Mouse (Mus musculus): ENCODE results near the gene Syngr2.
A peak's percentile ranks its signal among the peaks of the same experiment; 100 is the strongest.
"Not testable (repeated sequence)": the region's sequence is repeated elsewhere in the genome, so short reads cannot be mapped to it uniquely, and the experiment has no call there.

Syngr2 gene

DNA sequence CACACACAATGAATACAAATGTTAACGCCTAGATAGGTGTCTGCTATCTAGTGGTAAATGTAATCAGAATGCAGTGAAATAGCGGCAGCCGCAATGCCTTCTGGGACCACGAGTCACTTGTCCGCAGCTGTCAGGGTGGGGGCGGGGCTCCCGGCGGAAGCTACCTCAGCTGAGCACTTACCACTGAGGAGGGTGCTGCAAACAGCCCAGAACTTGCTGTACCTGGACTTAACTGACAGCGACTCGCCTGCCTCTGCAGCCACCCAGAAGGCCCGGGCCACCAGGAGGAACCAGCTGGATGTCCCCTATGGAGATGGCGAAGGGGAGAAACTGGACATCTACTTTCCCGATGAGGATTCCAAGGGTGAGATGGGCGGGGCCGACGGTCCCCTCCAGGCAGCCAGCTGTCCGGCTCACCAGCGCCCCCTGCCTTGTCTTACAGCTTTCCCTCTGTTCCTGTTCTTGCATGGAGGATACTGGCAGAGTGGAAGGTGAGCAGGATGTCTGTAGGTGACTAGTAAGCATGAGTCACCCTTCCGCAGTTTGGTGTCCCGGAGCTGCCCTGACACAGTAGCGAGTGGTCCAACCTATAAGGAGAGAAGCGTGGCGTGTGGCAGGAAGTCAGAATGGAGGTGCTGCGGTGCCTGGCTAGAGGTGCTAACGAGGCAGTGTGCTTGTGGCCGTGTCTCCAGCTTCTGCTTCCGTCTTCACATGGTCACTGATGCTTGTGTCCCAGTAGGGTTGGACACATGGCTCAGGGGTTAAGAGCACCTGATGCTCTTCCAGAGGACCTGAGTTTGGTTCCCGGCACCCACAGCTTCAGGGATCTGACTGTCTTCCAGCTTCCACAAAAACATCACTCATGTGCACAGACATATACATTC, 22.9 kb downstream of the Syngr2 start:
- DNase-seq (ENCODE audit: low read depth, low spot score): peak; percentile 94

DNA sequence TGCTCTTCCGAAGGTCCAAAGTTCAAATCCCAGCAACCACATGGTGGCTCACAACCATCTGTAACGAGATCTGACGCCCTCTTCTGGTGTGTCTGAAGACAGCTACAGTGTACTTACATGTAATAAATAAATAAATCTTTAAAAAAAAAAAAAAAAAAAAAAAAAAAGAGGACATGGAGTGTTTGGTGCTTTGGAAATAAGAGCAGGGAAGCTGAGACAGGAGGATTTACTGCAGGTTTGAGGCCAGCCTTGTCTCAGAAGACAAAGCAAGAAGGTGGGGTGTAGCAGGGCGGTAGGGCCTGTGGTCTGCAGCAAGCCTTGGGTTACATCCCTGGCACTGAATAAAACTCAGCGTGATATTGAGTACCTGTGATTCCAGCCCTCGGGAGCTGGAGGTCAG, 24.0 kb downstream of the Syngr2 start:
- DNase-seq (ENCODE audit: low read depth, low spot score): not testable (repeated sequence)

DNA sequence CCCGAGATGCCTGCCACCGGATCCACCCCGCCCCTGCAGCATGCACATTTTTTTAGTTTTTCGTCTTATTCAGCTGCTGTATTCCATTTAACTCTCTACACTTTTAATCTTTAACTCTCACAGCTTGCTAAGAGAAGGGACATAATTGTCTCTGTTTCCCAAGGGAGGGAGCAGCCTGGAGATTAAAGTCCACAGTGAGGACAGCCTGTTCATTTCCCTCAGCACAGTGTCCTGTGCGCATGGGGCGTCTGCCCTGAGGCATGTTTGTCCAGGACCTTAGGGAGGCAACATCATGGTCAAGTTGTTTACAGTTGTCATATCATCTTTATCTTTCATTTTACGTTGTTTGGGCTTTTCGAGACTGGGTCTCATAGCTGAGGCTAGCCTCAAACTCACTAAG, 24.6 kb downstream of the Syngr2 start:
- no peak for DNase-seq (ENCODE audit: low read depth, low spot score)

DNA sequence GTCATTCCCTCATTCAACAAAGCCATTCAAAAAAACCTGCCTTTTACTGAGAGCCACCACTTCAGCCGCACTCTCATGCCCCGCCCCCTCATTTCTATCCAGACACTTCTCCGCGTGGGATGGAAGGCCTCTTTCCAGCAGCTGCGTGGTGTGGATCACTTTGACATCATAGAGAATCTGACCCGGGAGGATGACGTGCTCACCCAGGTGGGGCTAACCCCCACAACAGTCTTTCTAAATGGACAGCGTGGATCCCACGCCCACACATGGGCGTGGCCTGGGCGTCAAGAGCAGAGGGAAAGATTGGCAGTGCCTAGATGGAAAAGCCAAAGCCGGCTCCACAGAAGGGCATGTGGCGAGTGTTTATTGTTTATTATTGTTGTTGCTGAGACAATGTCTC, 26.8 kb downstream of the Syngr2 start:
- peak; percentile 68 for DNase-seq (ENCODE audit: low read depth, low spot score)

DNA sequence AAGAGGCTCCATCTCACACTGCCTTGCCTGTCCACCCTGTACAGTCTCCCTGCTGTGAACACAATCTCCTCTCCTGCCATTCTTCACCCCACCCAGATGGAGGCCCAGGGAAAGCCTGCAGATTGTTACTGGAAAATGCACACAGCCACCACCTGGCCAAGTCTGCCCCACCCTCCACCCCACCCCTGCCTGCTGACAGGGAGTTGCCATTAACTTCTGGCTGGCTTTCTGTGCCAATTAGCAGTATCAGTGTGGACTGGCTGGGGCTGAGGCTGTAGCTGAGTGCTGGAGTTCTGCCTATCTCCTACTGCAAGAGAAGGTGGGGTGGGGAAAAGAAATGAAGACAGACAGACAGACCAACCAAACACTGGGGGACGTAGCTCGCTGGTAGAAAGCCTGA, 29.1 kb downstream of the Syngr2 start:
- DNase-seq (ENCODE audit: low read depth, low spot score): peak; percentile 65

DNA sequence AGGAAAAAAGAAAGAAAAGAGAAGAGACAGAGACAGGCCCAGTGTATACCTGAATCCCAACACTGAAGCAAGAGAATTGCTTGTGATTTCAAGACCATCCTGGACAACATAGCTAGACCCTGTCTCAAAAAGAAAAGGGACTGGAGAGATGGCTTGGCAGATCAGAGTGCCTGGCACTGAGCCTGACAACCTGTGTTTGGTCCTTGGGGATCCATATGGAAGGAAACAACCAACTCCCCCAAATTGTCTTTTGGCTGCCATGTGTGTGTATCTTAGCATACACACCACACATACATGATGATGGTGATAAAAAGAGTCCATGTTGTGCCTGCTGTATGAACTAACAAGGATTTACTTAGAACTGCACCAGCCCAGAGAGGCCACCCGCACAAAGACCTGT, 29.6 kb downstream of the Syngr2 start:
- DNase-seq (ENCODE audit: low read depth, low spot score): no peak

DNA sequence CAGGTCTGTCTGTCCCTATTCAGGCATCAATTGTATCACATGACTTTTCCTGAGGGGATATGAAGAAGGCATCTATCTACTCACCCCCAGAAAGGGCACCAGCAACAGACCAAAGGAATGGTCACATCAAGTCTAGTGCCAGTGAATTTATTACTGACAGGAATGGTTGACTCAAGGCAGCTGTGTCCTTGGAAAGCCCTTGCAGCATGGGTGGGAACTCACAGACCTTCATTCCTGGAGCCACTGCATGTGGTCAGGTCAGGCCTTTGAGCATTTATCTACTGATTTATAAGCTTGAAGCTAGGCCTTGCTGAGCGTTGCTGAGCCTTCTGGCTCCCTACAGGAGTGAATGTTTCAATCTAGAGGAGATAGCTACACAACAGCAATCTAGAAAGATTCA, 31.4 kb downstream of the Syngr2 start:
- no peak for DNase-seq (ENCODE audit: low read depth, low spot score)

DNA sequence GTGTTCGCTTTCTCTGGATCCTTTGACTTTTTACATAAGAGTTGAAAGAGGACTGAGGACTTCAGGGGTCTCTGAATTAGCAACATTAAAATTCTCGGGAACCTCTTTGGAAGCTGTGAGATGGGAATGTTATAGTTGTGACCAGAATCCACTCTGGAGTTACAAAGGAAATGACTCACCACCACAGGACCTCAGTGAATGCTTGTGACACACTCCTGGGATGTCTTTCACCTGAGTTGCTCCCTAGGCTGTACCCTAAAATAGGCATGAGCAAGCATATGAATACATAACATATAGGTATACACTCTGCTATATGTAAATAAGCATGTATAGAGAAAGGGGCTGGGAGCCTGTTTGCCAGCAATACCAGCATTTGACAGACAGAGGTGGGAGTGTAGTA, 34.0 kb downstream of the Syngr2 start:
- no peak for DNase-seq (ENCODE audit: low read depth, low spot score)

DNA sequence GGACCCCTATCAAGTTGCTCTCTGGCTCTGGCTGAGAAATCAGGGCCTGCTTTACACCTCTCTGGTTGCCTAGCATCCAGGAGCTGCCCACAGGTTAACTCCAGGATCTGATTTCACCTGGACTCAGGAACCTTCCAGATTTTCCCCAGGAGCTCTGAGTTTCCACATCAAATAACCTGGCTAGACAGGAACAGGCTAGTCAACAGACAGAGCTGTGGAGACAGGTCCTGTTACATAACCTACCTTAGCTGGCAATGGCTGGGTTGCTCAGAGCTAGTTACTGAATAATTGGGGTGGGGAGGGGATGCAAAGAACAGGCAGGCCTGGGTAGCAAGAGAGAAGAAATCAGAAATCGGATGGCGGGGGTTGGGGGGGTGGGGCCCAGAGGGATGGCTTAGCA, 35.5 kb downstream of the Syngr2 start:
- DNase-seq (ENCODE audit: low read depth, low spot score): no peak

DNA sequence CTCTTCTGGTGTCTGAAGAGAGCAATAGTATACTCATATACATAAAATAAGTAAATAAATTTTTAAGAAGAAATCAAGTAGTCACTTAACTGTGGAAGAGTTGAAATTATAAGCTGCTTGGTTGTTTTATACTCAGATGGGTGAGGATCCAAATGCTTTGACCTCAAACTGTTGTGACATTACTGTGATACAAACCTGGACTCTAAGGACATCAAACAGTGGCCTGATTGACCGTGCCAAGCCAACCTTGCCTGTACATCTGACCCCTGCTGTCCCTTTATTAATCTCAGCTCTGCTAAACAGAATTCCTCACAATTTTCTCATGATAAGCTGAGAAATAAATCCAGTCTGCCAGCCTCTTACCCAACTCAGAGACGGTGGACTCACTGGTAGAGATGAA, 36.2 kb downstream of the Syngr2 start:
- DNase-seq (ENCODE audit: low read depth, low spot score): no peak

DNA sequence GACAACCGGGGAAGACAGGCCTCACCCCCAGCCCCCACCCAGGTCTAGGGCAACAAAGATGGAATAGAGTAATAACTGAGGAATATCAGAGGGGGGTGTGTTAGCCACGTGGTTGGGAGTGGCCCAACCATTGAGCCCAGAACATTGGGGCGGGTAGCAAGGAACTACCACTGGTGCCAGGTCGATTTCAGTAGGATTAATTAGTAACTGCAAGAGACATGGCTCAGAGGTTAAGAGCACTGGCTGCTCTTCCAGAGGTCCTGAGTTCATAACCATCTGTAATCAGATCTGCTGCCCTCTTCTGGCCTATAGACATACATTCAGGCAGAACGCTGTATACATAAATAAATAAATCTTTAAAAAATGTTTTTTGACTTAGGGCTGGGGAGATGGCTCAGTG, 37.2 kb downstream of the Syngr2 start:
- DNase-seq (ENCODE audit: low read depth, low spot score): no peak

DNA sequence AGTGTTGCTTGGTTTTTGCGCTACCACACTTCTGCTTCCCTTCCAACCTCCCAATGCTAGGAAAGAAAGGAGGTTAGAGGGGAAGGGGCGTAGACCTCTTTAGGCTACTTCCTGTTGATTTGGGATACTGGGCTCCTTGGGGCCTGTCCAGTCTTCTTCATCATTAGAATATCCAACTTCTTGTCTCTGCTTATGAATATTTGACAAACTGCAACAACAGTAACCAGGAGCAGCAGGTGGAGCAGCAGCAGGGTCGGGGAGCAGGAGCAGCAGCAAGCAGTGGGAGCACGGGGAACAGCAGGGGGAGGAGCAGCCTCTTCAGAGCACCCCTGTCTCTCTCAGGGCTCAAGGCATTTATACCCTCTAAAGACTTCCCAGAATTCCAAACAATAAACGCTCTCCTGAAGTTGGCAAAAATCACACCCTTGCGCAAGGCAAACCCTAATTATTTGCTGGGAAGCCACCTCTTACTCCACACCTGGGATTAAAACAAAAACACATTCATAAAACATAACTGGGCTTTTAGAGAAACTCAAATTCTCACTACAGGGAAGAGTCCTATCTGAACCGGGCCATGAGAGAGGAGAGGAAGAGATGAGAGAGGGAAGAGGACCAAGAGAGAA, 38.2 kb downstream of the Syngr2 start:
- no peak for DNase-seq (ENCODE audit: low read depth, low spot score)

DNA sequence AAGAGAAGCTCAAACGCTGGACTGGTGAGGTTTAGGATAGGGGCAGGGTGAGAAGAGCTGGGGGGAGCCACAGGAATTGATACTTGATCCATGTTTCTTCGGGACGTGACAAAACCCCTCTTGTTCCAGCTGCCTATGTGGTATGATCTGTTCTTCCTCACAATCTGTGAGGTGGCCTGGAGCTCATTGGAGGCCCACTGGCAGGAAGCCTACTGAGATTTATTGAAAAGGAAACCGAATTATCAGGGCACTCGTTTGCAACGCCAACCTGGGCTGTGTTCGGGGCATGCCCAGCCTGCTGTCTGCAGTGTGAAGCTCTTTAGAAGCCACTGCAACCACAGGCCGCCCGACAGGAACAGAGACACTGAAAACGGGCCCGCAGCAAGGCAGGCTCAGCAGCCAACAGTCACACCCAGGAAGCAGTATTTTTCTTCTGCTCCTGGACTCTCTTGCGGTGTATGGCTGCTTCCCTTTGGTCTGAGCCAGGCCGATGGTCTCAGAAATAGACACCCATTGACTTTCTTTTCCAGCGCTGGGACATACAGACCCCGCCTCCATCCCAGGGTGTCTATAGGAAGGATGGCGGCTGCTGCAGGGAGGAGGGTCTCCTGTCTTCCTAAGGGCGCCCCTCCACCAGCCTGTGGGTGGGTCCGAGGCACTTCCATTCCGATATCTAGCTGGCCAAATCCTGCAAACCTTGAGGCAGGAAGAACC, 39.0 kb downstream of the Syngr2 start:
- no peak for DNase-seq (ENCODE audit: low read depth, low spot score)

DNA sequence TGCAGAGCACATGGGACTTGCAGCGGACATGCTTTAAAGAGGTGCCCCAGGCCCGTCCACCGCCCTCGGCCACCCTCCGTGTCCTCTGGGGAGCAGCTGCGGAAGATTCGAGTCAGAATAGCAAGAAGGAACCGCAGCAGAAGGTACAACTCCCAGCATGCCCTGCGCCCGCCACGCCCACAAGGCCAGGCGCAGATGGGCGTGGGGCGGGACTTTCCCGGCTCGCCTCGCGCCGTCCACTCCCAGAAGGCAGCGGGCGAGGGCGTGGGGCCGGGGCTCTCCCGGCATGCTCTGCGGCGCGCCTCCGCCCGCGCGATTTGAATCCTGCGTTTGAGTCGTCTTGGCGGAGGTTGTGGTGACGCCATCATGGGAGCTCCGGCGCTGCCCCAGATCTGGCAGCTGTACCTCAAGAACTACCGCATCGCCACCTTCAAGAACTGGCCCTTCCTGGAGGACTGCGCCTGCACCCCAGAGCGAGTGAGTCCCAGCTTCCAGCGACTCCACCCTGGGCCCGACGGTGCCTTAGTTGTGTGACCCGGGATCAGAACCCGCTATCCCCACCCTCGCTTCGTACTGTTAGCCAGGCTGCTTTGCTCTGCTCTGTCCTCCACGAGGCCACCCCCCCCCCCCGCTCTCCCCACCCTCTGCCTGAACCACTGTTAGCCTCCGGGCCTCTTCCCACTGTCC, 39.7 kb downstream of the Syngr2 start, which contains the start of gene Birc5:
Gene Birc5, plus strand, starts transcription at position 267 of the 687 bp plus-strand sequence.
- peak; percentile 94 for DNase-seq (ENCODE audit: low read depth, low spot score)

DNA sequence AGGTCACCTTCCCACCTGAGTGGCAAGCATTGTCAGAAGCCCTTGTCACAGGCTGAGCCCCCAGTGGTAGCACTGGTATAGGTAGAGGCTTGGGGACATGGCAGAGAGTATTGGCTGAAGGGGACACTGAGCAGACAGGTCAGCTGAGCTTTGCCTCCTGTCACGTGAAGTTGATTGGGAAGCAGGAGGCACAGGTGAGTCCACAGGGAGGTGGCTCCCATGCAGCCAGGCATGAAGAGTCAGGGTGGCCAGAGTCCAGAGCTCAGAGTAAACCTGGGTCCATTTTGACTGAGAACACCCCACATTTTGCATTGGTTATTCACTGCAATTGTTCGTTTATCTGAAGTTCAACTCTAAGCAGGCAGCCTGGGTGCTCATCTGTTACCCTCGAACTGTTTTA, 43.4 kb downstream of the Syngr2 start:
- no peak for DNase-seq (ENCODE audit: low read depth, low spot score)

DNA sequence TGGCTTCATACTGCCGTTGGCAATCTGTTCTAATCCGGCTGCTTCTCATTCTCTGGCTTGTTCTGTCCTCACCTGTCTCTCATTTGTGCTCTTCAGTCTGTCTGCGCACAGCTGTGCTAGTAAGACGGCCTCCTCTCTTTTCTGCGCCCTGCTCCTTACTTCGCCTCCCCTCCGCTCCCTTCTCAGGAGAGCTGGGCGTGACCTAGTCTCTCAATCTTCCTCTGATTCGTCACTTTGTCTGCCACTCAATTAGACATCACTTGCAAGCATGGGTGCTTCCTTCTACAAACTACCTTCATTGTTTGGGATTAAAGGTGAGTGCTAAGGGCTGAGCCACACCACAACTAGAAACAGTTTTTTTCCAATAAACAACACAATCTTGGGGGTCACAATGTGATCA, 44.8 kb downstream of the Syngr2 start:
- no peak for DNase-seq (ENCODE audit: low read depth, low spot score)

DNA sequence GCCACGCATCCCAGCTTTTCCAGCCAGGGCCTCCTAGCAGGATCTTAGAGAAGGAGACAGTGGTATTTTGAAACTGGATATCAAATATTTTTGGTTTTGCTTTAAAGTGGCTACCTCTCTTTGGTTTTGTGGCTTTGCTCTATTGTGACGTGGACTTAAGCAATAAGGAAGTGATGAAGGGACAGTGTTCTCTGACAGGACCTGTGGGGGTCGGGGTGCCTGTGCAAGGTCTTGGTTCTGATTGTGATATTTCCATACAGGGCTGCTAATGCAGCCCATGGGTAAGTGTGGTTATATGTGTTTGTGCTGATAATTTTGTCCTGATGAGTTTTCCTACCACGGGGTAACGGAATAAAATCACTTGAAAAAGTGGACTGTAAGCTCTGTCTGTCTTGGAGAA, 45.9 kb downstream of the Syngr2 start:
- DNase-seq (ENCODE audit: low read depth, low spot score): no peak

DNA sequence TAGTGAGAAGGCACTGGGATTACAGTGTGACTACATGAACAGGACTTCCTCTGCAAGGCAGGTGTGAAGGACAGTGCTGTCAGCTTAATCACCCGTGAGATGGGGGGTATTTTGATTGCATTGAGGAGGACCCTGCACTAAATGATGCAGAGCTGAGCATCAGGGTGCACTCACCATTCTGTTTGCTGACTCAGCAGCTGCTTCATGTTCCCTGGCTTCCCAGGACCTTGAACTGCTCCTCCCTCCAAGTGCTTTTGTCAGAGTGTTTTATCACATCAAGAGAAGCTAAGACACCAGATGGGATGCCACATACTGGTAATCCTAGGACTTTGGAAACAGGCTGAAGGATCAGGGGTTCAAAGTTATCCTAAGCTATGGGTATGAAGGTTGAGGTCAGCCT, 46.5 kb downstream of the Syngr2 start:
- no peak for DNase-seq (ENCODE audit: low read depth, low spot score)

DNA sequence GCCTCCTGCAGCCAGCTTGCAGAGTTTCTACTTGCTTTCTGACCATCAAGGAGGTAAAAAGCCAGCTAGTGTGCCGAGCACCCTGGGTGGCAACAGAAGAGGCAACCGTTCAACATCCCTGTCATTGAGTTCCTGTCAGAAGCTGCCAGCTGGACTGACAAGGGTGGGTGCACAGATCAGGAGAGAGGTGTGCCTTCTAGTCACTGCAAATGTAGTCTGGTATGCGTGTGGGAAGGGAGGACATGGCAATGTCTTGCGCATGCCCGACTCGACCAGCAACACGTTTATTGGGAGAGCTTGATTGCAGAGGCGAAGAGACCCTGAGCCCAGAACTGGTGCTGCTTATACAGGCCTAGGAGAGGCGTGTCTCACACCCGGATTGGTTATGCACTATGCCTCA, 48.0 kb downstream of the Syngr2 start:
- DNase-seq (ENCODE audit: low read depth, low spot score): no peak

DNA sequence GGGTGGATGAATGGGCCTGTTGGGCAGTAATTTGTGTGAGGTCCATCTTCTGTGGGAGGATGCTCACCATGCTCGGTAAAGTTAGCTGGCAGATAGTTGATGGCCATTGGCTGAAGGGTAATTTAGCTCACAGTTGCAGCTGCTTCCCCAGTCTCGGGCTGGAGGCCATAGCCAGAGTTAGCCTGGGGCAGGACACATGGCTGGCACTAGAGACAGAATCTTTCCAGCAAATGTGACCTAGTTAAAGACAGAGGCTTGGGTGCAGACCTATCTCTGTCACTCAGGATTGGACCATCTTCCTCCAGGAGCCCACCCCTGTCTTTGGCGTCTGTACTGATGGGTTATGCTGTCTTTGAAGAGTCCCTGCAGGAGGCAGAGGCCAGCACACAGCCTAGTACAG, 48.9 kb downstream of the Syngr2 start:
- no peak for DNase-seq (ENCODE audit: low read depth, low spot score)

DNA sequence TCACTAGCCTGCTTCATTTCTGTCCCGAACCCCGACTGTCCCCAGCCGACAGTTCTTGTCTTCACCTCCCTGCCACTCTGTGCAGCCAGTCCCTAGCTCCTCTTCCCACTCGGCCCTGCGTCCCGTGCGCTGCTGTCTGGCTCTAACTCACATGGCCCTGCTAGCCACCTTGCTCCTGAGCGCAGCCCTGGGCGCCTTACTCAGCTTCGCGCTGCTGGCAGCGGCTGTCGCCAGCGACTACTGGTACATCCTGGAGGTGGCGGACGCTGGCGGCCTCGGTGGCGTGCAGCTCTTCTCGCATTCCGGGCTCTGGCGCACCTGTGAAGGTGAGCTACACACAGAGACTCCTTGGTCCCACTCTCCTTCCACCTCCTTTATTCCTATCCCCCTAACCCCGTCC, 51.1 kb downstream of the Syngr2 start, which contains the start of gene Tmem235:
Gene Tmem235, plus strand, starts transcription at position 152 of the 400 bp plus-strand sequence.
- no peak for DNase-seq (ENCODE audit: low read depth, low spot score)
